Mouse (Mus musculus) spleen, adult 18-20 months (tissue): Measurements from ENCODE around the gene Itpripl1.
"Not testable (repeated sequence)": the region's sequence is repeated elsewhere in the genome, so short reads cannot be mapped to it uniquely, and the experiment has no call there.

Experiments used
- DNase-seq, 2 experiments: peaks; one replicate each; pipeline ENCODE4 v3.0.0; 2022; ENCODE audit warnings: mixed read lengths in 2 of 2

The Itpripl1 gene

GRCm38 (mm10) chr2:127143158-127144063, at the start of gene Itpripl1:
Itpripl1 (minus strand) TSS chr2:127143442.
- peak; percentile 64 to 78 for DNase-seq

- no peak for DNase-seq
These were observed 46.3 kb upstream of the Itpripl1 start for GRCm38 (mm10) chr2:127189574-127189973.

DNA sequence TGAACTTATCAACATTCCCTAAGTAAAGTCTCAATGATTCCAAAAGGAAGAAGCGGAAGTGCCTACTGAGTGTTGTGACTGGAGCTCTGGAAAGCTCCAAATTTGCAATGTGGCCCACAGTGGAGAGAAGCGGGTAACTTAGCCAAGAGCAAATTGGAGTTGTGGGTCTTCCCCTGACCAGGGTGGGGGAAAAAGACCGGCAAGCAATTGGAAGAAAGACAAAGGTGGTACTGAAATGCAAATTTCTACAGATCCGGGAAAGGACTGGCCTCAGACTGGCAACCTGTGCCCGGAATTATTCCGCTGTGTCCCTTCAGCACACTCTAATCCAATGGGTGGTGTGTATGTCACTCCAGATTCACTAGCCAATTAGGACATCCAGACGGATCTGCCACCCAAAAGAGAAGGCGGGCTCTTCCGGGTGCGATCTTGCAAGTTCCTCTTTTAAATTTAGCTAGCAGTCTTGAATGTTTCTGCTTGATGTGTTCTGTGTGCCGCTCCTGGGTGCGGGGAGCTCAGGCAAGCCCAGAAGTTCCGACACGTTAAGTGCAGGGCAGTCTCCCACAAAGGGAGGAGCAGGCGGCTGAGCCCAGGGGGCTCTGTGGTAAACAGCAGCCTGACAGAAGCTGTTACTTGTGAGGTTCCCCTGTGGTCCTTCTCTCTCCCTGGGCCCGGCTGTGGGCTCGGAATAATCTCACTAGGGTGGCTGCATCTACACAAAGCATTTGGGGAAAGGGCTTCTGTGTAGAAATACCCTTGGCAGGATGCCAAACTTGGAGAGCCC, 39.5 kb upstream of the Itpripl1 start:
- DNase-seq = peak; percentile 60 to 65

DNA sequence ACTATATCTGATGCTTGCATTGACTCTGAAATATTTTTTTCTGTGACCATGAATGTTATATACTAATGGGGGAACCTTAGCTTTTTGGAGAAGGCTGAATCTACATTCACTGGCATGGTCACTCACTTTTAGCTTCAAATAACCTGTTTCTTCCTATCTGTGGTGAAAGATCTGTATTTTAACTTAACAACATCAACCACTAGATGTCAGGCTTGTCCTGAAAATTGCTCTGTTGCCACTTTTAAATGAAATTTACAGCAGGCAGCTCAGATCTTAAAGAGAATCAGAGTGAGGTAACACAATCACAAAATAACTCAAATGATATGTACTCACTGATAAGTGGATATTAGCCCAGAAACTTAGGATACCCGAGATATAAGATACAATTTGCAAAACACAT, 23.0 kb upstream of the Itpripl1 start:
- DNase-seq = not testable (repeated sequence)

- no peak for DNase-seq
These were observed 22.4 kb upstream of the Itpripl1 start for GRCm38 (mm10) chr2:127165675-127166074.

DNA sequence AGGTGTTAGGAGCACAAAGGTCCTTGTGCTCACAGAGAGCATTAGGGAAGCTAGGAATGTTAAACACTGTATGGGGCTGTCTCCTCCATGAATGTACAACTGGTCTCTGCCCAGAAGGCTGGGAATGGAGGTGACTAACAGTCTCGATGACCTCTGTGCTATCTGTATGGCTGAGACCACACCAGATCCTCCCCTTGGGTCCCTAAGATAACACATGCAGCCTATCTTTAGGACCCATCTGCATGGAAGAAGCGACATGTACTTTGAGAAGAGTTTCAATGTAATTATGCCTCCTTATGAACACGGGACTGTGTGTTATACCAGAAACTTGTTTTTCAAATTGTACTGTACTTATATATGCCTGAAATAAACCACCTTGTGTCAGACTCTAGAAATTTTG, 2.5 kb upstream of the Itpripl1 start:
- DNase-seq = no peak

DNA sequence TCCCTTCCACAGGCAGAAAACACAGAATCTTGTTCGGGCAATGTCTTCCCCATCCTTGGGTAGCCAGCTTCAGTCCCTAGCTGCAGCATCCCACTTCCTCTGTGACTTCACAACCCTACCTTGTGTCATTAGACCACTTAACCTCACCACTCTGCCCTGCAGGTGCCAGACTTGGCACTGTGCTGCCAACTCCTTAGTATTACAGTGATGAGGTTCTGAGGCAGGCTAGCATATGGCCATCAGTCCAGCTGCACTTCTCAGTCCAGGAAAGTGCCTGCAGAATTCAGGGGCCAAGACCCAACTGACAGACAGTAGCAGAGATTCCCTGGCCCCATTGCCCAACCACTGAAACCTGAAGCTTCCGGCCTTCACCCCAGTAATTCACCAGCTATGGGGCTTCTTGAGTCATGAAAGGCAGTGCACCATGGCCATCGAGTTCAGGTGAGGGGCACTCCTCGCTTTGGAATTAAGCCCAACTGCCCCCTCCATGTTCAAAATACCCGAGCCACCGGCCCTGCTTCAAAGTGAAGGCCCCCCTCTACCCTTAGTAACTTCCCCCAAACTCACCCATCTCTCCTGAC, 575 bp downstream of the Itpripl1 start:
- peak in 1 of 2 experiments; percentile 13 for DNase-seq

GRCm38 (mm10) chr2:127142031-127142430, 1.2 kb downstream of the Itpripl1 start:
- DNase-seq = no peak

GRCm38 (mm10) chr2:127140011-127140410, 3.2 kb downstream of the Itpripl1 start:
- DNase-seq = no peak

GRCm38 (mm10) chr2:127139605-127140004, 3.6 kb downstream of the Itpripl1 start:
- DNase-seq = no peak

DNA sequence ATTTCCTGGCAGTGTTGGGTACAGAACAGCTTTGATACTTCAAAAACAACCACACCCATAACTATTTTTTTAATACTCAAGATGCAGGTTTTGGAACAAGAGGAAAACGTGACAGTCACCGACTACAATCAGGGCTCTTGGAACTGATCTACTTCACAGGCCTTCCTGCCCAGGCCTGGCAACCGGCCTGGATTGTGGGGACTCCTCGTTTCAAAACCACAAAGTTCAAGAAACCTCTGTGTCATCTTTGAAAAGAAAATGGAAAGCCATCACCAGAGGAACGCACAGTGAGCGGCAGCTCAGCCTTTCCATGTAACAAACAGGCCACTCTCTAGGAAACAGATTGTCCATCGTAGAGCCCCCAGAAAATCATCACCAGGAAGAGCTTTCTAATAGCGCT, 4.1 kb downstream of the Itpripl1 start:
- no peak for DNase-seq

DNA sequence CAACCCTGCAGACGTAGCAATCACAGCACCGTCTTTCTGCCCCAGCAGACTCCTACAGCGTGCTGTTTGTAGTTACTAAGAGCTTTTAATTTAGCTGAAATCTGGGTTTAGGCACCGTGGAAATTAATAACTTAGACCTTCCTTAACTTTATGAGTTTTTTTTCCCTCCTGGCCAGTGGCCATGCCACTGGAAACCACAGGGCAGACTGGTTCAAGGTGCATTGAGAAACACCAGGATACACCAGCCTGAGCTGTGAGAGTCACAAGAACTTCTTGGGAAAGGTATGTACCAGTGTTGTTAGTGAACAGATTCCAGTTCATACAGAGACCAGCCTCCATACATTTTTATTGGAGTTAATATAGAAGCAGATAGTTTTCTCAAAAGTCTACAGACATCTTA, 4.8 kb downstream of the Itpripl1 start:
- DNase-seq = no peak

DNA sequence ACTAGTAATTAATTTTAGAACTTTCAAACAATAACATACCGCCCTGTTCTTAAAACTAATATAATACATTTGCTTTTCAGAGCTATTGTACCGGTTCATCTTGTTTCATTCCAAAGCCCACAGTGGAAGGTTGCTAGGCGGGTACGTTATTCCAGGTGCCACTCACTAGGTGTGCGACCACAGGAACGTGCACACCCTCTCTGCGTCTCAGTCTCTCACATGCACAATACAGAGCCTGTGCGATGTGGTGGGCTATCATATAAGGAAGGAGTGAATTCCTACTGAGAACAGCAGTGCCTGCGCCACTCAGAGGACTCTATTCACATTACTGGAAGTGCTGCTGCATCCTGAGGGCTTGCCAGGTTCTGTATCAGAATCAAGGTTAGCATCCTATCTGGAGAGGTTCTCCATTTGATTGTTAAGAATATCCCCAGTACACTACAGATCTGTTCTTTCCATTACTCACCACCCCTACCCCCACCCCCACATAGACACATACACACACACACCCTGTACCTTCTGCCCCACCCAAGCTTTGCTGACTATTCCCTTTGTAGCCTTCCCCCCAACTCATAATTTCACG, 5.3 kb downstream of the Itpripl1 start:
- DNase-seq = no peak

DNA sequence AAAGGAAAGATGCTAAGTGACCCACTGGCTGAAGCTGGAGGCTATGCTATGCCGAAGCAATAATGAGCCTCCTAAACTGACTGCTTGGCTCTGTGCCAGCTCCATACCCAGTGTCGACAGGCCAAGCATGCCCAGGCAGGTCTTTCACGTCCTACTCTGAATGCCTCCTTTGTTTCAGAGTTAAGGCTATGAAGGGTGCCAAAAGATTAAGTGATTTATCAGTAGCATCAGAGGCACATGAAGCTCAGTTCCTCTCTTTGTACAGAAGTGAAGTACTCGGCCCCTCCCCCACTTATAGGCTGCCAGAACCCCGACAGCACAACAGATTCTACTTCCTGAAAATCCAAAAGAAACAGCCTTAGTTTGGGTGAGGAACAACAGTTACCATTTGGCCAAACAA, 6.3 kb downstream of the Itpripl1 start:
- peak in 1 of 2 experiments; percentile 16 for DNase-seq

GRCm38 (mm10) chr2:127135255-127135654, 8.0 kb downstream of the Itpripl1 start:
- DNase-seq = not testable (repeated sequence)

DNA sequence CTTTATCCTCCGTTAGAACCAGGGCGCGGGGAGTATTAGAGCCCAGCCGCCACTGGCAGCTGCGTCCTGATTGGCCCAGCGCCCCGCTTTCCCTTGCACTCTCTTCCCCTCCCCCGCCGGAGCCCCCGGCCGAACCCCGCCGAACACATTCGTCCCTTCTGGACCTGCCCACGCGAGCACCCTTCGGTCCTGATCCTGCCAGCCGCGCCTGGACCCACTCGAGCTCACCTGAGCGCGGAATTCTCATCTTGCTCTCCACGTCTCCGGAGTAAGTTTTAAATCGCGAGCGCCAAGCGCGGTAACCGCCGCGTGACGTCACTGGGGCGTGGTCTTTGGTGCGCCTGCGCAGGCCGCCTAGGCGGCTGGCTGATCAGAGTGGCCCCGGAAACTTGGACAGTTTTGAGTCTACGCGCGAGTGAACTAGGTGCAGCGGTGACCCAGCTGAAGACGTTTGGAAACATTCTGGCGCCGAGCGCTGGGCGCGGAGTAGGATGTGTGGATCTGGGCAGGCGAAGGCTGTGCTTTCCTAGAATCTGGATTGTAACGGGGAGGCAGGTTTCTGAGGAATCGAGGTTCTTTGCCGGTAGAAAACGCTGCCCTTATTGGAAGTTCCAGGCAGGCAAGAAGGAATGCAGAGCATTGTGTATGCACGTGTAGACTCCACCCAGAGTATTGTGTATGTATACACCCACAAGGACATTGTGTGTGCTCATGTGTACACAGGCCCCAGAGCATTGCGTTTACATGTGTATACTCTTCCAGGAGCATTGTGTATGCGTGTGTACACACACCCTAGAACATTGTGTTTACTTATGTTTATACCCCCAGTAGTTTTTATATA, 9.4 kb downstream of the Itpripl1 start, which contains the start of gene Ncaph:
Gene Ncaph (minus strand): TSS at position 334 of the 841 bp plus-strand sequence.
- peak; percentile 89 to 98 for DNase-seq

GRCm38 (mm10) chr2:127131353-127131752, 11.9 kb downstream of the Itpripl1 start:
- no peak for DNase-seq

- no peak for DNase-seq
These were observed 14.3 kb downstream of the Itpripl1 start for GRCm38 (mm10) chr2:127128926-127129325.

DNA sequence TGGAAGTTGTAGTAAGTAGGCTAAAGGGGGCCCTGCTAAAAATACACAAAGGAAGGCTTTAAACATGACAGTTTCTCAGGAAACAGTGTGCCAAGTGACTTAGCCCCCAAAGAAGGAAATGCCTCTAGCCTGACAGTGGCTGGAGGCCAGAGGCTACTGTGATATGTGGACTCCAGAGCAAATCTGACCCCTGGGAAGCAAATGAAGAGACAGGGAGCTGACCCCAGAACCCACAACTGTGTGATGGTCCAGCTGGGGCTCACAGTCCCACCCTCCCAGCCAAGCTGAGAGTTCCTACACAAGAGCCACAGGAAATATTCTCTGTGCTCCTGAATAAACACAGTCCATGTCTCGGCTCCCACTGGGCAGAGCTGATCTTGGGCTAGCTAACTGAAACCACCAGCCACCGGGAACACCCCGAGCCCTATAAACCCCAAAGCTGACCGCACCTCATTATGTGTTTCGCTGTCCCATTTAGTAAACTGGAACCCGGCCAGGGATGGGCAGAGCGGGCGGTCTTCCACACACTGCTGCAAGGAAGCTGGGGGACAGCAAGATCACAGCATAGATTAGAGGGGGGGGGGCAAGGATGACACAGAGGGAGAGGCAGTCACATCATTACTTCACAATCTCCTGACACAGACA, 21.5 kb downstream of the Itpripl1 start:
- no peak for DNase-seq

DNA sequence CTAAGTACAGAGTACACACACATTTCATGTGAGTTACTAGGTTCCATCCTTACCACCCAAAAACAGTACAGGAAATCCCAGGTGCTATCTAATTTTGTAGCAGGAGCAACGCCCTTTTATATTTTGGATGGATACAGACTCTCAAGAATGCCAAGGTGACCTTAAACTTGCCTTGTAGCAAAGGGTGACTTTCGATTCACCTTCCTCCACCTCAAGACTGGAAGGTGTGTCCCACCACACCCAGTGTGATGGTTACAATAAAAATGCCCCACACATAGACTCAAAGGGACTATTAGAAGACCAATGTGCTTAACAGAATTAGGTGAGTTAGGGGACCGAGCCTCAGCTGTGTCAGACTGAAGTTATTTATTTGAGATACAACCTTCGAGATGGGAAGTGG, 34.3 kb downstream of the Itpripl1 start:
- DNase-seq = no peak

GRCm38 (mm10) chr2:127092000-127092399, 51.2 kb downstream of the Itpripl1 start:
- no peak for DNase-seq
